Mouse (Mus musculus): Measurements from ENCODE around the gene Gga1. TPM values are rescaled to one million over a fixed set of nuclear protein-coding genes. Genes with fewer than 3 reads are reported as not detected.
"Not testable (repeated sequence)": the region's sequence is repeated elsewhere in the genome, so short reads cannot be mapped to it uniquely, and the experiment has no call there.

The Gga1 gene
- polyA plus RNA-seq, 1 experiment from 2014 or later, result 21.4 TPM

DNA sequence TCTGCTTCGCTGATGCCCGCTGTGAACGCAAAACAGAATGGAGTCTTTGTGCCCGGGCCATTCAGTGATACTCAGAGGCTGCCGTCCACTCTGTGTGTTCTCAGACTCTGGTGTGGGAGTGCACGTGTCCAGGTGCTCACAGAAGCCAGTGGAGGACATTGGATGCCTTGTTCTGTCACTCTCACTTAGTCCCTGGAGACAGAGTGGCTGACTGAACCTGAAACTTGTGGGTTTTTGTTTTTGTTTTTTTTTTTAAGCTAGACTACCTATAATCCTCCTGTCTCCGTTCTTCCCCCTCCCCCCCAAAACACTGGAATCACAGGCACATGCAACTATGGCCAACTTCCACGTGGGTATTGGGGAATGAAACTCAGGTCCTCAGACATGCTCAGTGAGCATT, 30.6 kb upstream of the Gga1 start:
- no peak overlapping the region for H3K4me3 ChIP-seq (replicated peaks)
- H3K4me2 ChIP-seq, result peak overlapping the region; percentile 29; the same call in 1 of the 2 replicates
- H3K4me1 ChIP-seq (replicated peaks), result peaks cover 67% of the 10 kb centered on the region
- no peak overlapping the region for H3K27ac ChIP-seq (replicated peaks)
- peaks cover 80% of the 10 kb centered on the region for H3K27me3 ChIP-seq
- WGBS (ENCODE audit: insufficient replicate concordance), result 65% methylated on average over 8 of the region's 8 CpGs
- H3K36me3 ChIP-seq (replicated peaks), result 0 out of 2 replicates have a peak, but pooled peaks cover 3% of the 10 kb centered on the region
- no peaks in the 10 kb centered on the region for H3K9me3 ChIP-seq (replicated peaks)
- no peak overlapping the region for H3K9ac ChIP-seq
- ATAC-seq (ENCODE audit: insufficient read depth), result no peak

DNA sequence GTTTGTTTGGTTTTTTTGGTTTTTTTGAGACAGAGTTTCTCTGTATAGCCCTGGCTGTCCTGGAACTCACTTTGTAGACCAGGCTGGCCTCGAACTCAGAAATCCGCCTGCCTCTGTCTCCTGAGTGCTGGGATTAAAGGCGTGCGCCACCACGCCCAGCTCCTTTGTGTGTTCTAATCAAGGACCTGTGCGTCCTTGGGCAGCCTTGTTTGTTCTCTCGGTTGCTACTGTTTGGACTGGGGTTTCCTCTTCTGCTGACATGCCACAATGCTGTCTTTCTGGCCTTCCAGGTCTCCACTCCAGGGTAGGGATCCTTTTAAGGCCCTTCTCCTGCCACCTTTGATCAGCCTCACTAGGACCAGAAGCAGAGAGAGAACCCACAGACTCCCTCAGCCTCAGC, 30.2 kb upstream of the Gga1 start:
- H3K27me3 ChIP-seq, result peaks cover 78% of the 10 kb centered on the region
- ATAC-seq (ENCODE audit: insufficient read depth); H3K4me2 ChIP-seq; H3K27ac ChIP-seq (replicated peaks); H3K4me3 ChIP-seq (replicated peaks); H3K9ac ChIP-seq; H3K9me3 ChIP-seq (replicated peaks); H3K36me3 ChIP-seq (replicated peaks): not testable (repeated sequence)
- peaks cover 70% of the 10 kb centered on the region for H3K4me1 ChIP-seq (replicated peaks)
- 60% methylated on average over 7 of the region's 7 CpGs for WGBS (ENCODE audit: insufficient replicate concordance)

DNA sequence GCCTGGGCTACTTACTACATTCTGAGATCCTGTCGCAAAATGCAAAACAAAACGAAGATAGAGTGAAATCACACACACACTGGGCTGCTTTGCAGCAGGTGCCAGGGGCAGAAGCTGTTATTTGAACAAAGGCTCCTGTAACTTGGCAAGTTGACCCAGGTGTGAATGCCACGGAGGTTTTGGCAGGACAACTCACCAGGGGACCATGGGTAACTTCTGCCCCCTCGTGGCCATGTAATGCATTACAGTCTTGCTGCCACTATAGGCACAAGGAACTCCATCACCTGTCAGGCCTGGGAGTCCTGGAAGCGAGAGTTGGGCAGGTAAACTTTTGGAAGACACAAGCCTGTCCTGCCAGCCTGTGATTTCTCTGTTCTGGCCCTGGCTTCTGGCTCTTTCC, 28.5 kb upstream of the Gga1 start:
- Histone ChIP-seq H3K9me3 (replicated peaks) (no peaks in the 10 kb centered on the region), H3K27ac (replicated peaks) (no peak overlapping the region), H3K4me1 (replicated peaks) (peaks cover 71% of the 10 kb centered on the region), H3K4me2 (no peak overlapping the region), H3K4me3 (replicated peaks) (no peak overlapping the region), H3K27me3 (peaks cover 62% of the 10 kb centered on the region), H3K9ac (no peak overlapping the region), H3K36me3 (replicated peaks) (0 out of 2 replicates have a peak, but pooled peaks cover 3% of the 10 kb centered on the region)
- no peak for ATAC-seq (ENCODE audit: insufficient read depth)
- WGBS (ENCODE audit: insufficient replicate concordance), result 21% methylated on average over 5 of the region's 5 CpGs

DNA sequence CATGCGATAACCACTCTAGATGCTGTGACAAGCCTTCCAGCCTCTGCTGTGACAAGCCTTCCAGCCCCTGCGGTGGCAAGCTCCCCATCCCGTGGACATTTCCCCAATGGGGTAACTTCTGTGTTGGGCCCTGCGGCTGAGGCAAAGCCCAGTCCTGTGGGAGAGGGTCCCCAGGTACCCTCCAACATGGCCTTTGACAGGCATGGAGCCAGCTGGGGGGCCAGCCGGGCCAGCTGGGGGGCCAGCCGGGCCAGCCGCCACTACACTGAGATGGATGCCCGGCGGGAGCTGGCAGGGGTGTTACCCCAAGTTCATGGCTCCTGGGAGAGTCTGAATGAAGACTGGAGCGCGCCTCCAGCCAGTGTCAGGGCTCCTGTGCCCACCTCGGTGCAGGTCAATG, 27.5 kb upstream of the Gga1 start:
- Histone ChIP-seq H3K27ac (replicated peaks) (no peak overlapping the region), H3K4me2 (no peak overlapping the region), H3K36me3 (replicated peaks) (0 out of 2 replicates have a peak, but pooled peaks cover 3% of the 10 kb centered on the region), H3K9me3 (replicated peaks) (no peaks in the 10 kb centered on the region), H3K4me1 (replicated peaks) (peaks cover 62% of the 10 kb centered on the region), H3K9ac (no peak overlapping the region), H3K4me3 (replicated peaks) (no peak overlapping the region), H3K27me3 (peaks cover 52% of the 10 kb centered on the region)
- WGBS (ENCODE audit: insufficient replicate concordance), result 74% methylated on average over 12 of the region's 12 CpGs
- ATAC-seq (ENCODE audit: insufficient read depth), result no peak

DNA sequence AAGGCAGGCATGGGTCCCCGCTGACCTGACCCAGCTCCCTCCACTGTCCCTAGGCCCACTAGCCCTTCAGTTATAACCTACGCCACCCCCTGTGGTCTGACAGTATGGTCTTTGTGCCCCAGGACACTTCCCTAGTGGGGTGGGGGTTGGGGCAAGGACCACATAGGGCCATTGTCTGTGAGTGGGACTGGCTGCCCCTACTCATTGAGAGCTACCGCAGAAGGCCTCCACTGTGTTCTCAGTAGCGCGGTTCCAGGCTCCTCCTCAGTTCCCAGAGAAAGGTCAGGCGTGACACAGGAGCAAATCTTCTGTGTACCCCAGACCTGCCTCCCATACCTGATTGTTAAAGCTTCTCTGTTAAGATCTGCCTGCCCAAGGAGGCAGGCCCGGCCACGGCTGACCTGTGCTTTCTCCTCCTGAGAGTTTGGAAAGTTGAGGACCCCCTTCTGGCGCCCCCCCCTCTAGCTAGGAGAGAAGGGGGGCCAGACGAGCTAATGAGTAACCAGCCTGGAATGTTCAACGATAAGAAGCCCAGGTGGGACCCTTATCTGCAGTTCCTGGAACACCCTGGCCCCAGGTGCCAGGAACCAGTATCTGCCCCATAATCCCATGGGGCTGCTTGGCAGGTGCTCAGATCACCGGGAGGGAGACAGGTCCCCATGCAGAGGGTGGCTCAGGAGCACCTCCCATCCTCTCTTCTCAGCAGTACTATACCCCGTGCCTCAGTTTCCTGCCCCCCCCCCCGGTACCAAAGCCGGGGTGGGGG, 26.7 kb upstream of the Gga1 start:
- Histone ChIP-seq H3K36me3 (replicated peaks) (0 out of 2 replicates have a peak, but pooled peaks cover 3% of the 10 kb centered on the region), H3K4me2 (no peak overlapping the region), H3K27me3 (peaks cover 44% of the 10 kb centered on the region), H3K4me3 (replicated peaks) (no peak overlapping the region), H3K9ac (no peak overlapping the region), H3K4me1 (replicated peaks) (peaks cover 55% of the 10 kb centered on the region), H3K9me3 (replicated peaks) (no peaks in the 10 kb centered on the region), H3K27ac (replicated peaks) (no peak overlapping the region)
- 51% methylated on average over 15 of the region's 15 CpGs for WGBS (ENCODE audit: insufficient replicate concordance)
- no peak for ATAC-seq (ENCODE audit: insufficient read depth)

DNA sequence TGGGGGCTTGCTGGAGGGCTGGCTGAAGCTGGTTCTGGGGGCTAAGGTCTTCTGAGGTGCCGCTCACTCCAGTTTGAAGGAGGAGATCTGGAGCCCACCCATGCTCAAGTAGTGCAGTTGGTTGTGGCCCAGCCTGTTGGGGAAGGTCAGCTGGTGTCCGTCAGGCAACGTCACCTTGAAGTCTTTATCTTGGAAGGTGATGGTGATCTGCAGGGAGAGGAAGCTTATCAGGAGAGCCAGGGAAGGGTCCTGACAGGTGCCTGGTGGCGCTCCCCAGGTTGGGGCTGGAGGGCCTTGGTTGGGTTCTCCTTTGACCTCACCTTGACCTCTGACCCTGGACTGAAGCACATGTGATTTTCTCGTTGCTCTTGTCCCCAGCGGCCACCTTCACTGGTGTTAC, 26.0 kb upstream of the Gga1 start:
- Histone ChIP-seq H3K4me2 (no peak overlapping the region; the same call in 1 of the 2 replicates), H3K9ac (no peak overlapping the region), H3K4me3 (replicated peaks) (no peak overlapping the region), H3K36me3 (replicated peaks) (0 out of 2 replicates have a peak, but pooled peaks cover 3% of the 10 kb centered on the region), H3K27me3 (peaks cover 38% of the 10 kb centered on the region), H3K27ac (replicated peaks) (no peak overlapping the region), H3K9me3 (replicated peaks) (no peaks in the 10 kb centered on the region), H3K4me1 (replicated peaks) (peaks cover 48% of the 10 kb centered on the region)
- no peak for ATAC-seq (ENCODE audit: insufficient read depth)
- 42% methylated on average over 6 of the region's 6 CpGs for WGBS (ENCODE audit: insufficient replicate concordance)

DNA sequence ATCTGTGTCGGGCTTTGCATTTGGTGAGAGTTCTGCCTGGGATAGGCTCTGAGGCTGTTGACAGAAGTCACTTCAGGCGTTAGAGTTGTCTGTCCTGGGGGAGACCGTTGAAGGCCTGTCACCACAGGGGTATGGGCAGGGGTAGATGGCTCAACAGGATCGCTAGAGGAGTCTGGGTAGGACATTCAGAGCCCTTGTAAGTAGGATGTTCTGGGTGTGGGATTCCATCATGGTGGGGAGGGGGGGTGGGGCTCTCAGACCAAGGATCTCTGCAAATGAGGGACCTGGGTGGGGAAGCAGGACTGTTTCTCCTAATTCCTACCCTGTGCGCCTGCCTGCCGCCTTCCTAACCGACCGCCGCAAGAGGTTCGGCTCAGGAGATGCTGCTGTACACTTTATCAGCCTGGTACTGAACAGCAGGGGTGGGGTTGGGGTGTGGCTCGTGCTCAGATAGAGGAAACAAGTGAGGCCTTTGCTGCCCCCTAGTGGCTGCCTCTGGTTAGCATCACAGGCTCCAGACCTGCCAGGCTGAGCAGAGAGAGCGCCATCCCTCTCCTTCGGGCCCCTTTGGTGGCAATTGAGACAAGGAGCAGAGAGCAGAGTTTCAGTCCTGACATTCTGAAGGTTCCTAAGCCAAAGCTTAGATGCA, 25.4 kb upstream of the Gga1 start:
- peak; percentile 75 for ATAC-seq (ENCODE audit: insufficient read depth)
- Histone ChIP-seq H3K27ac (replicated peaks) (no peak overlapping the region), H3K9ac (peak overlapping the region; percentile 11; the same call in 1 of the 2 replicates)

DNA sequence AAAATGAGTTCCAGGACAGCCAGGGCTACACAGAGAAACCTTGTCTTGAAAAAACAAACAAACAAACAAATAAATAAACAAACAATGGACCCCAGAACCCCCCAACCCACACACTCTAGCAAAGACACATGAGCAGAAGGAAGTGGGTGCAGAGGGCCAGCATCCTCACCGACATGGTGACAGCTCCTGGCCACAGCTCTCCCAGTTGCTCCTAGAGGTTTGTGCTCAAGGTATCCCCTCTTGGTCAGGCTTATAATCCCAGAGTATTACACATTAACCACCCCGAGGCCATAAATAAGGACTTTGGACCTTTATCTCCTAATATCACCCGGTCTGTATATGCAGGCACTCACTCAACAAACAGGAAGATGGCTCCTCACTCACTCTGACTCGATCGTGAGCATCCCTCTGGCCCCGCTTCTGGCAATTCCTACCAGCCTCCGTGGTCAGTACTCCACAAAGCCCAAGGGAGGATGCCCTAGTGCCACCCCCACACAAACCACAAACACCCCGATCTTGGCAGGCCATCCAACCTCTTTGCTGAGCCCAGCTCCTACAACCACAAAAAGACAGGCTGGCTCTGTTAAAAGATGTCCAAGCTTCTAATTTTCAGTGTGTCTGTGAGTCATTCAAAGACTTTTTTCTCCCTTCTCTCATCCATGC, 21.6 kb upstream of the Gga1 start, which contains the start of gene Lgals2:
Gene Lgals2 (minus strand): TSS at position 227 of the 663 bp plus-strand sequence.
- no peaks in the 10 kb centered on the region for H3K9me3 ChIP-seq (replicated peaks)
- 27% methylated on average over 8 of the region's 8 CpGs for WGBS (ENCODE audit: insufficient replicate concordance)
- no peak for ATAC-seq (ENCODE audit: insufficient read depth)
- no peaks in the 10 kb centered on the region for H3K36me3 ChIP-seq (replicated peaks)
- no peak within 1 kb of the TSS for H3K4me3 ChIP-seq (replicated peaks)
- H3K9ac ChIP-seq, result no peak within 1 kb of the TSS
- H3K27ac ChIP-seq (replicated peaks), result no peak within 1 kb of the TSS
- H3K4me1 ChIP-seq (replicated peaks), result peaks cover 34% of the 10 kb centered on the region
- H3K27me3 ChIP-seq, result peaks cover 12% of the 10 kb centered on the region
- H3K4me2 ChIP-seq, result no peak within 1 kb of the TSS

More for the DNA sequence above, 25.4 kb upstream of the Gga1 start:
- no peak overlapping the region for H3K4me3 ChIP-seq (replicated peaks)
- H3K4me1 ChIP-seq (replicated peaks), result peaks cover 42% of the 10 kb centered on the region
- no peaks in the 10 kb centered on the region for H3K9me3 ChIP-seq (replicated peaks)
- WGBS (ENCODE audit: insufficient replicate concordance), result 7% methylated on average over 13 of the region's 13 CpGs
- 0 out of 2 replicates have a peak, but pooled peaks cover 3% of the 10 kb centered on the region for H3K36me3 ChIP-seq (replicated peaks)
- H3K4me2 ChIP-seq, result peak overlapping the region; percentile 52
- peaks cover 32% of the 10 kb centered on the region for H3K27me3 ChIP-seq

DNA sequence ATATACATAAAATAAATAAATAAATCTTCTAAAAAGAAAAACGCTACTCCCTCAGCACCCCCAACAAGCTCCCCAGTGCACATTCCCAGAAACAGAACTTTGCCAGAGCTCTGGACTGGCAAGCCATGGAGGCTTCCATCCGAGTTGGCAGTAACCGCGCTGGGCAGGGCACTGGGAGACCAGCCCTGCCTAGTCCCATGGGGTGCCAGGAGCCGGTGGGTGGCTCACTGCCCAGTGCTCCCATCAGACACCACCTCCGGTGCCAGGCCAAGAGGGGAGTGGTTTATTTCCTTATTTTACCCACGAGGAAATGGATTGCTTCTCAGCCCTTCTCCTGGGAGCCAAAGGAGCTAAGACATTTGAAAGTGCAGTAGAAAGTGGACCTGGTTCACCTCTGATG, 20.0 kb upstream of the Gga1 start:
- H3K9ac ChIP-seq, result no peak overlapping the region
- H3K27ac ChIP-seq (replicated peaks), result no peak overlapping the region
- no peaks in the 10 kb centered on the region for H3K36me3 ChIP-seq (replicated peaks)
- ATAC-seq (ENCODE audit: insufficient read depth), result no peak
- H3K27me3 ChIP-seq, result no peaks in the 10 kb centered on the region; the same call in 1 of the 2 replicates
- 66% methylated on average over 7 of the region's 7 CpGs for WGBS (ENCODE audit: insufficient replicate concordance)
- H3K4me1 ChIP-seq (replicated peaks), result peaks cover 18% of the 10 kb centered on the region
- no peak overlapping the region for H3K4me2 ChIP-seq
- no peaks in the 10 kb centered on the region for H3K9me3 ChIP-seq (replicated peaks)
- no peak overlapping the region for H3K4me3 ChIP-seq (replicated peaks)

DNA sequence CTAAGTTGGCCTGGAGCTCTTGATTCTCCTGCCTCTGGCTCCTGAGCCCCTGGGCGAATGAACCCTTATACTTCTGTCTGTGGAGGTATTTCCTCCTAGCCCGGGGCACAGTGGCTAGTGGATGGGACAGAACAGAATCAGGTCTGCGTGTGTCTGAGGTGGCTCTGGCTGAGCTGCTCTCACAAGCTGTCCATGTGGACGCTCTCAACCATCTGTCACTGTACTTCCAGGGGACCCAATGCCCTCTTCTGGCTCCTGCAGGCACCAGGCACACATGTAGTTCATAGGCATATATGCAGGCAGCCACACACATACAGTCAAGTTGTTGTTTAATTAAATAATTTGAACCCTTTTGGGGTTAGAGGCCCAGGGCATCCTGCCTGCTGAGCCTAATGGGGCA, 17.7 kb upstream of the Gga1 start:
- Histone ChIP-seq H3K9ac (no peak overlapping the region), H3K4me1 (replicated peaks) (peaks cover 18% of the 10 kb centered on the region), H3K27ac (replicated peaks) (0 out of 2 replicates have a peak overlapping the region, but pooled peaks have one; percentile 19), H3K9me3 (replicated peaks) (no peaks in the 10 kb centered on the region), H3K4me3 (replicated peaks) (no peak overlapping the region), H3K27me3 (peaks cover 9% of the 10 kb centered on the region), H3K36me3 (replicated peaks) (no peaks in the 10 kb centered on the region), H3K4me2 (no peak overlapping the region)
- ATAC-seq (ENCODE audit: insufficient read depth), result no peak
- WGBS (ENCODE audit: insufficient replicate concordance), result 52% methylated on average over 4 of the region's 4 CpGs

DNA sequence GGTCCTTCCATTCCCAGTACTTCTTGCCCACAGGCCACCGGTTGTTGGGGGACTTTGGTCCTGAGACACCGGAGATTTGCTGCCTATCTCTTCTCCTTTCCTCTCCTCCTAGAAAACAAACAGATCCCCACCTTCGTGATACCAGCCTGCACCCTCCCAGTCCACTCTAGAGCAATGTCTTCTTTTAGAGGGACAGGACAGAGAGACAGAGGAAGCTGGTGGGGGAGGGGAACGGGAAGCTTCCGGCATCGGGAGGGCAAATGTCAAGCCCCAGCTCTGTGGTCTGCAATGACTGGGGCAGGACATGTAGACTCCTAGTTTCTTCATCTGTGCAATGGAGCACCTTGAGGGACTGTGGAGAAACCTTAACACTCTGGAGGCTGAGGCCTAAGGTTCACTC, 17.3 kb upstream of the Gga1 start:
- no peak overlapping the region for H3K4me2 ChIP-seq
- H3K9ac ChIP-seq, result no peak overlapping the region
- H3K9me3 ChIP-seq (replicated peaks), result no peaks in the 10 kb centered on the region
- no peaks in the 10 kb centered on the region for H3K36me3 ChIP-seq (replicated peaks)
- H3K27ac ChIP-seq (replicated peaks), result 0 out of 2 replicates have a peak overlapping the region, but pooled peaks have one; percentile 19
- H3K4me3 ChIP-seq (replicated peaks), result no peak overlapping the region
- 20% methylated on average over 6 of the region's 6 CpGs for WGBS (ENCODE audit: insufficient replicate concordance)
- peaks cover 9% of the 10 kb centered on the region for H3K27me3 ChIP-seq
- ATAC-seq (ENCODE audit: insufficient read depth), result no peak
- H3K4me1 ChIP-seq (replicated peaks), result peaks cover 18% of the 10 kb centered on the region
